Mouse (Mus musculus) bone marrow, adult 2 months (tissue): ENCODE data around the gene Ppm1a. TPM values are rescaled to one million over a fixed set of nuclear protein-coding genes. Genes with fewer than 3 reads are reported as not detected.

Source experiments
- H3K27ac ChIP-seq: fragments of 200-500 bp; 2 replicates; pipeline ENCODE4 v1.5.1; 2012; ENCODE audit warnings: low read depth, mild to moderate bottlenecking, control low read depth, inconsistent platforms, low read length; ENCODE audit not compliant: control insufficient read depth, poor library complexity, insufficient read depth
- H3K4me1 ChIP-seq: fragments of 200-500 bp; 2 replicates; pipeline ENCODE4 v1.6.1; 2011; ENCODE audit warnings: low read length; ENCODE audit not compliant: control insufficient read depth, insufficient read depth
- H3K4me3 ChIP-seq: fragments of 200-500 bp; replicated peaks from 2 replicates; pipeline ENCODE3; 2011; ENCODE audit warnings: mild to moderate bottlenecking, low read depth, low read length, control low read depth; ENCODE audit not compliant: control insufficient read depth
- CTCF ChIP-seq: fragments of 200-500 bp; IDR thresholded peaks from 2 replicates; pipeline ENCODE4 v1.5.1; 2011; ENCODE audit warnings: low read length, control low read depth; ENCODE audit not compliant: control insufficient read depth, insufficient read depth
- POLR2A ChIP-seq: fragments of 200-500 bp; IDR thresholded peaks from 2 replicates; pipeline ENCODE4 v1.6.1; 2011; ENCODE audit warnings: low read depth, mild to moderate bottlenecking, control low read depth, low read length, borderline replicate concordance; ENCODE audit not compliant: control insufficient read depth
- WGBS: fragments of 180-500 bp; shearing (Covaris S2); methylation state at CpG from one replicate; pipeline ENCODE4 v1.1.7; 2018; 5-methylcytosine and 5-hydroxymethylcytosine counted together
- polyA plus RNA-seq: library from polyadenylated mRNA; stranded (reverse); fragments of >200 nt; gene quantifications from 2 replicates; pipeline ENCODE4 v1.2.4, GENCODE M21; 2011; ENCODE audit warnings: low replicate concordance; ENCODE audit not compliant: missing spikeins, insufficient read depth, insufficient read length

The Ppm1a gene
- polyA plus RNA-seq, 1 experiment: 41.7 TPM

DNA sequence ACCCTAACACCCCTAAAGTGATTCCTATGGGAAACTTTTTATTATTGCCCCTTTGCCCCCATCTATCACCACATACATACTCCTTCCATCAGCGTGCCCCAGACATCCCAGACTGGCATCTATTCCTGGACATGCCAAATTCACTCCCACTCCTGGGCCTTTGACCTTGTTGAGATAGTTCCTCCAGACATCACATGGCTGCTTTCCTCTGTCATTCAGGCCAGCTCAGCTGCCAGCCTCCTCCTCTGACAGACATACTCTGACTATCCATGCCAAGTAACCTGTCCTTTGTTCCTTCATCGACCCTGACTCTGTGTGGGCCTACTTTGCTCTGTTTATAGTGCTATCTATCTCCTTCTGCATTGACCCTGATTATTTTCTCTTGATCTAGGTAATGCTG lies 6.6 kb upstream of the Ppm1a start:
- no peak overlapping the region for H3K27ac ChIP-seq
- 67% methylated on average over 2 of the region's 2 CpGs for WGBS
- no peaks in the 10 kb centered on the region; the same call in 1 of the 2 replicates for H3K4me1 ChIP-seq
- no peak overlapping the region for H3K4me3 ChIP-seq
- TF ChIP-seq CTCF (no peak), POLR2A (no peak)

DNA sequence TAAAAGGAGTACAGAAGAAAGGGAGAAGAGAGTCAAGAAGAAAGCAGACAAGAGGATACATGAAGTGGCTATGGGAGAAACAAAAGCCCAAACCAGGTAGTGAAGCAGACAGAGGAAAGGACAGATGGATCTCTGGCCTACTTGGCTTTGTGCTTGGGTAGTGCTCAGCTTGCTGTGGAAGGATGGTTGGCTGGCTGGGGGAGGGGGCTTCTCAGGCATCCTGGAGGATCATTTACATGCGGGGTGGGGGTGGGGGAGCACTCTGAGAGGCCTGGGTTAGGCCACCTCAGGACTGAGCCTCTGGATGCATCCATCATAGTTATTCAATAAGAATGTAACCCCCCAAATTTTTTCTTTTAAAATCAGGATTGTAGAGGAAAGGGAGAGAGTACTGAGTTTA lies 341 bp downstream of the Ppm1a start:
- no peak for TF ChIP-seq CTCF
- TF ChIP-seq POLR2A: no peak
- H3K4me1 ChIP-seq: no peaks in the 10 kb centered on the region; the same call in 1 of the 2 replicates
- no peak overlapping the region for H3K4me3 ChIP-seq
- WGBS: 82% methylated on average over 1 of the region's 1 CpGs
- no peak overlapping the region for H3K27ac ChIP-seq

DNA sequence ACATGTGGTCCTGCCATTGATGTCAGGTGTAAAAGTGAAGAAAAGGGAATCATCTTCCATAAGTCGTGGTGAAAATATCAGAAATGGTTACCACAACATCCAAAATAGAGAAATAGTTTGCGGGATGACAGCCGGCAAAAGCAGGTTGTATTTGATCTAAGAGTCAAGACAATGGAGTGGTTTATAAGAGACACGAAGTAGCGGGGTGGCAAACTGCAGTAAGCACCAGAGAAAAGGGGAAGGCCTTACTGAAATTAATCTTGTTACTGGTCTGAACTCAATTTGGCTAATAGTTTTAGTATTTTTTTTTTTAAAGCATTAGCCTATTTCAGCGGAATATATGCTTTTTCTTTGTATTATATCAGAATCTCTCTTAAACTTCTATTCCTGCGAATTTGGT lies 2.7 kb downstream of the Ppm1a start:
- Histone ChIP-seq H3K4me3 (no peak overlapping the region), H3K4me1 (no peaks in the 10 kb centered on the region; the same call in 1 of the 2 replicates), H3K27ac (no peak overlapping the region)
- 16% methylated on average over 7 of the region's 7 CpGs for WGBS
- TF ChIP-seq CTCF (no peak), POLR2A (no peak)

DNA sequence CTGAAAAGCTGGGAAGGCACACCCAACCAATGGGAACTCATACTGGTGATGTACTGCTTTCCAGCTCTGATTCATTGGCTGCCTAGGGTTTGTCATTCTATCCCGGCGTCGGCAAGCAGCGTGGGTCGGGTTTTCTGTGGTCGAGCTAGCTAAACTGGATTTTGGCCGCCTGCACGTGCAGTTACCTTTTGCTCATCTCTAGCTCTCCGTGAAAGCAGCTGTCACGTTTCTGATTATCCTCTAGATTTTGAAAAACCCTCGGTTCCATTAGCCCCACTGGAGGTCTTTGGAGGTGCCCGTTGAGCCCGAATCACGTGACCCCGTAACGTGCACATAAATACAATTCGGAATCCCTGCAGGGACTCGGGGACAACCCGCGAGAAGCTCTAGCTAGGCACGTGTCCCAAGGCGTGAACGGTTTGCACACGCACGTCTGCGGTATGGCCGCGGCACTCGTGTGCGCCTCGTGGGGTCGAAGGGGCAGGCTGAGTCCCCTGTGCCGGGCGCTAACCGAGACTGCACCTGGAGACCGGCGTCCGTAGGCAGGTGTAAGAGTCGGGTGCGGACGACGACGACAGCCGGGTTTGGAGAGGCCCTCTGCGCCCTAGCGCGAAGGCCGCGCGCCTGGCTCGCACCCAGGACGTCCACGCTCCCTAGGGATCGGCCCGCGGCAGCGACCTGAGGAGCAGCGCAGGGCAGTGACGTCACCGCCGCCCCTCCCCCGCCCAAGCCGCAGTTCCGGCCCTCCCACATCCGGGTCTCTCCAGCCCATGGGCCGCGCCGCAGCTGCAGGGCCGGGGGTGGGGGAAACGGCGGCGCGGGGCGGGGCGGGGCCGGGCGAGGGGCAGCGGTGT lies 3.3 kb downstream of the Ppm1a start:
- peak overlapping the region; percentile 98 for H3K4me3 ChIP-seq
- no peaks in the 10 kb centered on the region; the same call in 1 of the 2 replicates for H3K4me1 ChIP-seq
- peak overlapping the region; percentile 96 for H3K27ac ChIP-seq
- under 1% methylated on average over 63 of the region's 78 CpGs for WGBS
- TF ChIP-seq POLR2A (peak; percentile 62; the same call in 1 of the 2 replicates), CTCF (no peak)

DNA sequence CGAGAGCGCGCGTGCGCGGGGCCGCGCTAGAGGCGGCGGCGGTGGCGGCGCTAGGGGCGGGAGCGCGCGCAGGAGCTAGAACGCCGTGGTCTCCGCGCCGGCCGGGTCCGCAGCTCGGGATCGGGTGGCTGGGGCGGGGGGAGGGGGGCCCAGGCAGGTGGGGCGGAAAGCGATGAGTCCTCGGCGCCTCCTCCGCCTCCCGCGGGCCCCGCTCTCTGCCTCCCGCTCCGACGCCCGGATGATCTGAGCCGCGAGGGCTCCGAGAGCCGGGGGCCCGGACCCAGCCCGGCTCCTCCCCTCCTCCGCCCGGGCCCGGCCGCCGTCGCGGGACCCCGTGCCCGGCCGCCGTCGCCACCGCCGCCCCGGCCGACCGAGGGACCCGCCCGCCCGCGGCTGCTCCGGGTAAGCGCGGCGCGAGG lies 4.0 kb downstream of the Ppm1a start:
- under 1% methylated on average over 59 of the region's 71 CpGs for WGBS
- Histone ChIP-seq H3K4me1 (no peaks in the 10 kb centered on the region; the same call in 1 of the 2 replicates), H3K4me3 (peak overlapping the region; percentile 56), H3K27ac (peak overlapping the region; percentile 94)
- TF ChIP-seq CTCF: no peak
- TF ChIP-seq POLR2A: no peak; the same call in 1 of the 2 replicates

DNA sequence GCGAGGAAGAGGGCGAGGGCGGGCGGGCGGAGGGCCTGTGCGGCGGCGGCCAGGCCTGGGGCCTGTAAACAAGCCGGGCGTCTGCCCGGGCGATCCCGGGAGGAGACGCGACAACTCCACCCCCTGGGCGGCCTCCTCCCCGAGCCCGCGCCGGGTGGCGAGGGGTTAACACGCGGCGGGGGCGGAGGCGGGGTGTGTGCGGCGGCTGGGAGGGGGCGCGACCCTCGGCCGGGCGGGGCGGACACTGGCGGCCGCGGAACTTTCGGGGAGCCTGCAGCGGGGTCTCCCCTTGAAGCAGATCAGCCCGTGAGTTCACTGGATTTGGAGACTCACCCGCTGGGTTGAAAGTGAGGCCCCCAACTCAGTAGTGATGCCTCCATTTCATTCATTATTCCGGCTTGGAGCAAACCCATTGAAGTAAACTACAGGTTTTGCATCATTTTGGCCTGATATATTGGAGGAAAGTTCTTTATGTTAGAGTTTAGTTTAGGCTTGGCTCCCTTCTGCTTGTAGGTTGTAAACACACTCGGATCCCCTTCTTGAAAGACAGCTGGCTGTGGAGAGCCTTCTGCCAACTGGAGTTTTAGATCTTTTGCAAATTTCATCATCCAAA lies 4.5 kb downstream of the Ppm1a start:
- TF ChIP-seq CTCF (no peak), POLR2A (peak; percentile 30; the same call in 1 of the 2 replicates)
- peak overlapping the region; percentile 94; the same call in 1 of the 2 replicates for H3K27ac ChIP-seq
- under 1% methylated on average over 40 of the region's 43 CpGs for WGBS
- no peaks in the 10 kb centered on the region; the same call in 1 of the 2 replicates for H3K4me1 ChIP-seq
- H3K4me3 ChIP-seq: peak overlapping the region; percentile 52

DNA sequence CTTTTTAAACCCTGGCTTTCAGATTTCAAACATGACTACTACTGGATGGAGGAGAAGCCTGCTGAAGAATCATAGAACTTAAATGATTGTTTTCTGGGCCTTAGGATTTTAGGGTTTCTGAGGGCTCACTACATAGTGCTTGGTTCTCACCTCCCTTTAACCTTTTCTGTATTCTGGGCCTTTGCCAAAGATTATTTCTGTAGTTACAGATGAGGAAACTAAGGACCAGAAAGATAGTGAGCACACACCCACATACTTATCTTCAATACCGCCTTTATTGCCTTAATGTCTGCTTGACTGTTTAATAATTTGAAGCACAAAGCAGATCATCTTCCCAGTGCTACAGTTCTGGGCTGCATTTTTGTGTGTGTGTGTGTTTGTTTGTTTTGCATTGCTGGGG lies 5.2 kb downstream of the Ppm1a start:
- H3K4me1 ChIP-seq: no peaks in the 10 kb centered on the region; the same call in 1 of the 2 replicates
- WGBS: 40% methylated on average over 1 of the region's 1 CpGs
- TF ChIP-seq POLR2A: no peak
- TF ChIP-seq CTCF: no peak
- H3K27ac ChIP-seq: no peak overlapping the region
- H3K4me3 ChIP-seq: no peak overlapping the region

DNA sequence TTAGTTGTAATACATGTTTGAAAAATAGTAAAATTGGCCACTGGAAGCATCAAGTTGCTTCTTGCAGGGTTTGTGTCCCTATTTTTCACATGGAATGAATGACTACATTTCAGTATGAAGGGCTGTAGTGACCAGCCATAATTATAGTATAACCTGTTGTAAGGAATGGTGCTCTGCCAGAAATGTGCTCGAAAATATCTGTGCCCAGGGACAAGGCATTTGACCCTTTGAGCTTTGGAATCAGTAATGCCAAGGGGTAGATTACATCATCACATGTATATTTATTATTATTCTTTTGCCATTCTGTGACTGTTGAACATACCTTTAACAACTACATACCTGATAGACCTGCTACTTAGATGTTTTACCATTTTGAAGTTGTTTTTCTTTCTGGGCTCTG lies 5.9 kb downstream of the Ppm1a start:
- 57% methylated on average over 1 of the region's 1 CpGs for WGBS
- Histone ChIP-seq H3K4me1 (no peaks in the 10 kb centered on the region; the same call in 1 of the 2 replicates), H3K27ac (no peak overlapping the region), H3K4me3 (no peak overlapping the region)
- TF ChIP-seq POLR2A: no peak
- no peak for TF ChIP-seq CTCF
